Mouse (Mus musculus) naive thymus-derived CD4-positive, alpha-beta T cell, adult 2 months (primary cell): ENCODE measurements around the gene Zbtb42.

ENCODE experiments used
- DNase-seq: peaks from one replicate; pipeline ENCODE4 v3.0.0-alpha.2; 2011; ENCODE audit warnings: low read depth

Gene Zbtb42

DNA sequence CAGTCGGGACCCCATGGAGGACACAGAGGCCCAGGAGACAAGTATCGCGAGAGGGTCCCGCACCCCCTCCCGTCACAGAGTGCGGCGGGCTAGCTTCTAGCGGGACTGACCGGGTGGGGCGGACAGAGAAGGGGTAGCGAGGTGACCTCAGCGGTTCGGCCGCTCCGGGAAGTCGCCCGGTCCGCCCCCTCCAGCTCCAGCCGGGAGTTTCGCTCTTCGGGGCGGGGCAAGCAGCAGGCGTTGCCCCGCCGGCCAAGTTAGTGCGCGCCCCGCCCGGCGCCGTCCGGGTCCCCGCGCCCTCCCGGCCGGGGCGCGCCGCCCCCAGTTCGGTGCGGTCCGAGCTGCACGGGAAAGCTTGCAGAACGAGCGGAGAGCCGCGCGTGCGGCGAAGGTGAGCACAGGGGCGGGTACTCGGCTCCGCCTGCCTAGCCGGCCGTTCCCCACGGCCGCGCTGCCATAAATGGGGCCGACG, at the start of gene Zbtb42:
Gene Zbtb42 (plus strand): TSS at position 274 of the 472 bp plus-strand sequence.
- DNase-seq: peak; percentile 50

DNA sequence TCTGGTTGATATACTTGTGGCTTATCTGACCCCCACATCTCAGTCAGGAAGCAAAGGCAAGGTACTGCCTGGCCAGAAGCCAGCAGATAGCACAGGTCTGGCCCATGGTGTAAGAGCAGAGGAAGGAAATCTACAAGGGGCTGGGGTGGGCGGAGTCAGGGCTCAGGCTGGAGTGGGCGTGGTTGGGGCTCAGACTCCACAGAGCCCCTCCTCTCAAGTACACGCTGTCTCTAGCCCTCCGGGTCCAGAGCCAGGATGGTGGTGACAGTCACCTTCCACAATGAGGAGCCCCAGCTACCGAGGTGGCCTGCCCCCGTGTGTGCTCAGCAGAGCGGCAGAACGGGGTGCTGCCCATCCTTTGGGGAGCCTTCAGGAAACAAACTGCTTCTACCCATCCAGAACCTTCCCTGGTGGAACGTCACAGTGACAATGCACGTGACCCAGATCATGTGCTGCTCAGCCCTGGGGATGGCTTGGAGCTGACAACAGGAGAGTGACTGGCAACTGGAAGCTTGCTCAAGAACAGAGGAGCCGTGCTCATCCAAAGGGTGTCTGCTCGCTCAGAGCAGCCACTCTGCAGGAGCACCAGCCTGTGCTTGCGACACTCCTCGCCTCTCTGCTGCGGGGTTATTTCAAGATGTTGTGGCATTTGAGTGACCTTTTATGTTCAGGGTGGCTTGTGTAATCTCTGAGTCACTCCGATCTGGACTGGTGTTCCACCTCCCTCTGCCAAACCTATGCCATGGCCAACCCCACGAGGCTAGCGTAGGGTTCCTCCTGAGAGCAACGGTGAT, 49.5 kb upstream of the Zbtb42 start:
- DNase-seq: peak; percentile 79

DNA sequence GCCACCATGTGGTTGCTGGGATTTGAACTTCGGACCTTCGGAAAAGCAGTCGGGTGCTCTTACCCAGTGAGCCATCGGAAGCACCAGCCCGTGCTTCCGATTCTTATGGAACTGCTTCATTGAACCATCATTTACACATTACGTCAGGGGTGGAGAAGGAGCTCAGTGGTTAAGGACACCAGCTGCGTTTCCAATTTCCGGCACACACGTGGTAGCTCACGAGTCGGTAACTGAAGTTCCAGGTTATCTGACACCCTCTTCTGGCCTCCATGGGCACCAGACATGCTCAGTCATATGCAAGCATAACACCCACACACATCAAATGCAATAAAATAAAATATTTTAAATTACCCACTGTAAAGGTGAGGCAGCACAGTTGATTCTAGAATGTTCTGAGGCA, 48.6 kb upstream of the Zbtb42 start:
- no peak for DNase-seq

GRCm38 (mm10) chr12:112630796-112631195, 47.8 kb upstream of the Zbtb42 start:
- no peak for DNase-seq

- no peak for DNase-seq
Observed at GRCm38 (mm10) chr12:112631472-112631871, 47.2 kb upstream of the Zbtb42 start.

DNA sequence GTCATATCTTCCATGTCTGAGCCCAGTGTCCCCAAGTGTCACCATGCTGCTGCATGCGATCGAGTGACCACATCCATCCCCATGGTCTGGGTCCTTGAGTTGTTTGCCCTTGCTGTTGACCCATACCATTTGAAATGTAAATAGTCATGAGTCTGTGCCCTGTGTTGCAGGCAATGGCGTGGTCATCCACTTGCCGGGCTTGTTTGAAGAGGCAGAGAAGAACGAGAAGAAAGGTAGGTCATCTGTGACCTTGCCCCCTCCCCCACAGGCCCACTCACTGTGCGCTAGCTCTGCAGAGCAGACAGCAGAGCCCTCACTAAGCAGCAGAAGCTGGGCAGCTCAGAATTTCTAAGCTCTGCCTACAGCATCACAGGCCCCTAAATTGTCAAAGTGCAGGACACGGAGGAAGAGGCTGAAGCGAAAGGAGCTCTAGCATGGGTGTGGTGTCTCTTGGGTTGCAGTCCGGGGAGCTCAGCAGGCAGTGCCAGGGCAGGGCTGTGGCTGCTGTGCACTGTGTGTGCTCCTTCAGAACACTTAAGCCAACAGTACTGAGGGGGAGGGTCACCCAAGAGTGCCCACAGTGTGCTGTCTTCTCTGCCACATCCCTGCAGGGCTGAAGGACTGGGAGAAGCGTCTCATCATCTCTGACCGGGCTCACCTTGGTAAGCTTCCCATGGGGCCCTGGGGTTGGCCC, 46.4 kb upstream of the Zbtb42 start:
- DNase-seq: no peak

DNA sequence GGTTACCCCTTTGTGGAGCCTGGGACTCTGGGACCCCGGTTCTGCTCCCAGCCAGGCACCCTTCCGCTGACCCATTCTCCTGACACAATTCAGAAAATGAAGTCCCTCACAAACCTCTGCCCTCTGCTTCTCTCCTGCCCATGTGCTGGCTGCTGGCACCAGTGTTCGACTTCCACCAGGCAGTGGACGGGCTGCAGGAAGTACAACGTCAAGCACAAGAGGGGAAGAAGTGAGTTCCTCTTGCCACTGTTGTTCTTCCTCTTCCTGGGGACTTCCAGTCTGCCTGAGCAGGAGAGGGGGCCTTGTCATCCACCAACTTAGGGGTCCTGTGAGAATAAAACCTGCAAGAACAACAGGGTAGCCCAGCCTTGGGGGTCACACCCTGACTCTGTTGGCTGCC, 45.7 kb upstream of the Zbtb42 start:
- DNase-seq: no peak

DNA sequence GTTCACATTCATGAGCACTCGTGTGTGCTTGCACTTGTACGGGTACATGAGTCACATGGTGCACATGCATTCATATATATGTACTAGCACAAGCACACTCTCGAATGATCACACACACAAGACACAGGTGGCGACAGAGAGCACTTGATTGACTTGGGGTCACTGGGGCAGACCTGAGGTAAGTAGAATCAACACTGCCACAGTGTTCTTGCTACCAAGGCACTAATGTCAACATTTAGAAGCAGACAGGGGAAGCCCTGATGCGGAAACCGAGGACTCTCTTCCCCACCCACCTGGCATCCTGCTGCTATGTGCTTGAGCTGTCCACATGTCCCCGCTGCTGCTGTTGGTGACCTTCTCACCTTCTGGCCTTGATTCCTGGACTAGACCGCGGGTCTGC, 44.9 kb upstream of the Zbtb42 start:
- DNase-seq: no peak

GRCm38 (mm10) chr12:112639526-112639925, 39.1 kb upstream of the Zbtb42 start:
- no peak for DNase-seq

GRCm38 (mm10) chr12:112643126-112643525, 35.5 kb upstream of the Zbtb42 start:
- no peak for DNase-seq

- peak; percentile 97 for DNase-seq
Observed at GRCm38 (mm10) chr12:112644180-112644854, 34.3 kb upstream of the Zbtb42 start, which contains the start of gene Siva1. Siva1 (plus strand) TSS chr12:112644679.

GRCm38 (mm10) chr12:112644855-112645506, 33.6 kb upstream of the Zbtb42 start:
- DNase-seq: no peak

DNA sequence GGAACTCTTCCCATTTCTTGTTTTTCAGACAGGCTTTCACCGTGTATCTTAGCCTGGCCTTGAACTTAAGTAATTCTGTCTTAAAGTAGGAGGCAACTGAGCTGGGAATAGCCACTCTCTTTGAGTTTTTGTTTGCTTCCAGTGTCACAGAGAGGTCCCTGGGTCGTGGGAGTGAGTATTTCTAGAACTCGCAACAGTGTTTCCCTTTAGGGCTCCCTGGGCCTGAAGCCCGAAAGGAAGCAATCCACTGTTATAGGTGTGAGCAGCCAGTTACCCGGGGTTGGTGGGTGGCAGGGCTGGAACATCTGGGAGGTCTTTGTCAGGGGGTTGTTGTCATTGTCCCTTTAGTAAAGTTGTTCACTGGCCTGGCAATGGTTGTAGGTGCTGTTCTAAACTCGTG, 32.5 kb upstream of the Zbtb42 start:
- no peak for DNase-seq

DNA sequence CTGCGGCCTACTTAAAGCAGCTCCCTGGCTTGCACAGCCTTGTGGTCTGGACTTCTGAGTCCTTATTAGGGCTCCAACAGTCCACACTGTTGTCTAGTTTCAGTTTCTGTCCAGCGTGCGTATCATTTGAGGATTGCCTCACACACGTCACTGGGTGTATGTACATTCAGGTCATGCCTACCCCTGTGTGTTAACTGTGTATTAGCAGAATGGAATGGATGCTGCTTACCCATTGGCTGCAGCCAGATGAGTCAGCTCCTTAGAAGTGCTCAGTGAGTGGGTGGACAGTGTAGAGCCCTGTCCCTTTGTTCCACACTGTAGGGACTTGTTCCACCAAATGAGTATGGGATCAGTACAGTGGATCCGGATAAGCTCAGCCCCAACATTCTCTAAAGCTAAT, 30.5 kb upstream of the Zbtb42 start:
- DNase-seq: no peak

DNA sequence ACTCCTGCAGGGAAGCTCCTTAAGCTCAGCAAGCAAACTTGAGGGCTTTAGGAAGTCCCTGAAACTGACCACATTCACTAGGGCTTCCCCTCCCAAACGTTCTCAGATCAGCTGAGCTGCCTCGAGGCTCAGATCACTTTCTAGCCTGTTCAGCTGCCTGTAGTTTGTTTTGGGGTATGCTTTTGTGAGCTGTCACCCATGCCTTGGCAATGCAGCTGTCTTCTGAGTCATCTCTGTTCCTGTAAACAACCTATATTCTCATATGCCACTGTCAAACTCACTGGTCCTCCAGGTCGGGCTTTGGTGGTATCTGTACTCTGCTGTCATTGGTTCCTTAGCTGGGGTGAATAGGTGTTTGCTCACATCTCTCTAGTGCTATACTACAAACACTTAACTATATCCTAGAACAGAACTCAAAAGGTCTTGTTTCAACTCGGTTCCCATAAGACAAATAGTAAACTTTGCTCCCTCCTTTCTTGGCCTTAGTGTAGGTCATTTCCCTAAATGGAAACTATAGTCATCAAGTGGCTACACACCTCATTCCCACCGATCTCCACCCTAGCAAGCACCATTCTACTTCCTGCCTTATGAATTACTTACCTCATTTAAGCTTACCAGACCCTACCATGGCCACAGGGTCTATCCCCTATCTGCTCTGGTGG, 26.7 kb upstream of the Zbtb42 start:
- DNase-seq: no peak

DNA sequence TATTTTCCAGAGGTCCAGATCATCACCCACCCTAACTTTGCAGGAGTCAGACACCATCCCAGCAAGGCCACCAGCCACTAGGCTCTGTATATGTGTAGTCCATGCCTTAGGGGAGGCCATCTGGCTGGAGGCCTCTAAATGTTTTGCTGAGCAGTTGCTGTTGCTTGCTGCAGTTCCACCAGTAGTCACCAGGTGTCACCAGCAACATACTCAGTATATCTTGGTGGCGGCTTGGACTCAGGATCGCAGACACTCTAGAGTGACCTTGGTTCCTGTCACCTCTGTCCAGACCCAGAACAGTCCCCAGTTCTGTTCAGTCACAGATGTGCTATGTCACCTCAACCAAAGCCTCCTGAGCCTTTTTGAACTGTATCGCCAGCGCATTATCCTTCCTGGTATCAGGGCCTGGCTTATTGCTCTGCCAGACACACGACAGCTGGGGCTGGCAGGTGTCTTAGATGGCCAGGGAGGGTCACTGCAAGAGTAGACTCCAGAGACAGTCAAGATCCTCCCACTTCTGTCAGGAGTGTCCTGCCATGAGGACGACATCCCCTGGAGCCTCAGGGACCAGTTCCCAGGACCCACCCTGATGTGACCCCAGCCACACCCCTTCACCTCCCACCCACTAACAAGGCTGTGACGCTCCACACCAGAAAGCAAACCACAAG, 25.3 kb upstream of the Zbtb42 start:
- DNase-seq: peak; percentile 90

DNA sequence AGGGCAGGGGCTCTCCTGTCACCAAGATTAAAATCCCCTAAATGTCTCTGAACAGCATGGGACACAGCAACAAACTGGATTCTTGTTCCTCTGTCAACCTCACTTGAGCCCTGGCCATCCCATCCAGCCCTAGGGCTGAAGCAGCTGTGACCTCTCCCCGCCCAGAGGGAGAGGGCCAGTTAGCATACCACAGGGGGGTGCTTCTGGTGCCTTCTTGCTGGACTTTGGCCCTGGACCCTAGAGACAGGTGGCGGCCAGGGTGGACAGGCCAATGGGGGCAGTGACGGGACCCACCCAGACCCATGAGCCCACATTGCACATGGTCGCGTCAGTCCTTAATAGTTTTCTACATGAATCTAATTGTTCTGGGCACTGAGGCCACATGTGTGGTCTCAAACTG, 24.6 kb upstream of the Zbtb42 start:
- no peak for DNase-seq

DNA sequence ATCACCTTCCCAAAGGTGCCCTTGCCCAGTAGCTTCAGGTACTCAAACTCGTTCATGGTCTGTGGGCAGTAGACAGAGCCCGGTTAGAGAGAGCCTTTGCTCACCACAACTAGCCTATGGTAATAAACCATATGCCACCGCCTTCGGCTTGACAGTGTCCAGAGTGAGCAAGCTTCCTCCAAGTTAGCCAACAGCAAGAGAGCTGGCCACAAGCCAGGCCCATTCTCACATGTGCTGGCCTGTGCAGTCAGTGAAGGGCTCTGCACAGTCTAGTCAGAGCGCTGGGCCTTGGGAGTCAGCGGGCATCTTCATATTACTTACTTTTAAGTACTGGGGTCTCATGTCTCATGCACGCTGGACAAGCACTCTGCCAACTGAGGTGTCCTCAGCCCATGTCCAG, 20.0 kb upstream of the Zbtb42 start:
- DNase-seq: no peak

DNA sequence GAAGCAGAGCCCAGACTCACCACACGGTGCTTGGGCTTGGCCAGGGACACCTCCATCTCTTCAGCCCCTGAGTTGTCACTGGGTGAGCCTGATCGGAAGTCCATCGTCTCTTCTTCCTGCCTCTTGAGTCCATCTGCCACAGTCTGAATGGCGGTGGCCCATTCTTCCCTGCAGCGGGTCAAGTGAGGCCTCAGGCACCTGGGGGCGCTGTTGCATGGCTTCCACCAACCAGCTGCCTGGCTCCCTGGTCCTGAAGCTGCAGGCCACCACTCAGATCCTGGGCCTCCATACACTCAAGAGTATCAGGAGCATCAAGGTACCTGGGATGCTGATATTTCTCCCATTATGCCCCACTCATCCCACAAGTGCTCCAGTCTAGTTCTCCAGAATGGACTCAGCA, 19.5 kb upstream of the Zbtb42 start:
- no peak for DNase-seq

DNA sequence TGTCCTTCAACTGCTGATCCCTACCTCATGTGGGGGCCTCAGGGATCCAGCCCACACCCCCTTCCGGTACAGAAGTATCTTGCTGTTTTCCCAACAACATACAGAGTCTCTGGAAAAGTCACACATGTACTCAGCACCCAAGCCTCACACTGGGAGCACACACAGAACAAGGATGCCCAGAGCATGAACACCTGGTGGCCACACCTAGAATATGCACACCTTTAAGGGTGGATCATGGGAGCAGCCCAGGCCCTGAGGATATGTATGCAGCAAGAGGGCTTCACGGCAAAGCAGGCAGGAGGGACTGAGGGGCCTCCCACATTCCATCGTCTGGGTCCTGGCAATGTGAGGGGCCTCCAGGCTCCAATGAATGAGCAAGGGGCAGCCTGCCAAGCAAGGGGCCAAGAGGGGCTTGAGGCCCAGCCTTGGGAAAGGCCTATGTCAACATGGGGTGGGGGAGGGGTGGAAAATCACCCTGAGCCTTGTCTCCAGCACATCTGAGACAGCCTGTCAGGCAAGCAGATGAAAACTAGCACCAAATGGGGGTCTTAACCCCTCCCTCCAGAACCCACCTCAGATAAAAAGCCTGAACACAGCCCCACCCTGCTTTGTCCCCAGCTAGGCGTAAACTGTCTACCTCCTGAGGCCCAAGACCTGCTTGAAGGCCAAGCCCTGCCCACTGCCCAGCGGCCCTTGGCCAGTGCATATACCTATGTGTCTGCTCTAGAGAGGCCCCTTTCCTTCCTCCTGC, 17.9 kb upstream of the Zbtb42 start:
- no peak for DNase-seq

GRCm38 (mm10) chr12:112661327-112661605, 17.4 kb upstream of the Zbtb42 start:
- DNase-seq: no peak
